Mouse (Mus musculus): Measurements from ENCODE around the gene G3bp1. TPM values are rescaled to one million over a fixed set of nuclear protein-coding genes. Genes with fewer than 3 reads are reported as not detected.
A peak's percentile ranks its signal among the peaks of the same experiment; 100 is the strongest.

G3bp1 gene
- polyA plus RNA-seq, 1 experiment from 2014 or later: 96.9 TPM

DNA sequence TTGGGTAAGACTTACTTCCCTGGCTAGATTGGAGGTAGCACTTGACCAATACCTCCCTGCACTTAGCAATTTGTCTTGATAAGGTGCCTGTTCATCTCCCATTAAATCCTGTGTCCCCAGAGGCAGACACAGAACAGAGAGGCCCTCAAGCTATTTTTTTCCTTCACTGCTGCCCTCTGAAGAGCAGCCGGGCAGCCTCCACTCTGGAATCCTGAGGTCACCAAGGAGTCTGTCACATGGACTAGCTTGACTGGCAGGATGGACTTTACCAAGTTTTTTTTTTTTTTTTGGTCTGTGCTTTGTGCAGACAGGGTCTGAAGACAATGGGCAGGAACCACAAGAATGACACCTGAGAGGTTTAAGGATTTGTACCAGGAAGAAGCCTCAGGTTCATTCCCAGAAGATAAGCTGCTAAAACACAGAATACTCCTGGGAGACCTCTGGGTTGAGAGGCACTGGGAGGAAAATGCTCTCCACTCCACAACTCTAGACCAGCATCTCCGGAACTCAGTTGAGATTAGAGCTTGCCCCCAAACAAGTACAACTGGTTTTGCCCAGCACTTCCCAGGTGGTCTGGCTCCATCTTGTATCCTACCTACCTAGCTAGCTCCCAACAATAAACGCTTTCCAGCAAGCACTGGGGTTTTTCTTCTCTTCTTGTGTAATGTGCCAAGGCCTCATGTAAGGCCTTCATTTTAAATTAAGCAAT lies 9.5 kb upstream of the G3bp1 start:
- no peak for ATAC-seq (ENCODE audit: low read depth)
- peak overlapping the region; percentile 64 for H3K9ac ChIP-seq (replicated peaks; ENCODE audit: low read depth, low read length)
- H3K36me3 ChIP-seq (ENCODE audit: control insufficient read depth, insufficient read depth, low read length): no peaks in the 10 kb centered on the region
- H3K4me1 ChIP-seq (ENCODE audit: control insufficient read depth, insufficient read depth, low read length): peaks cover 9% of the 10 kb centered on the region
- H3K27me3 ChIP-seq (ENCODE audit: control insufficient read depth, insufficient read depth, low read length): no peaks in the 10 kb centered on the region
- peak overlapping the region; percentile 92 for H3K4me2 ChIP-seq (ENCODE audit: low read depth, low read length)
- no peaks in the 10 kb centered on the region for H3K9me3 ChIP-seq (ENCODE audit: control insufficient read depth, low read length)
- no peak overlapping the region for H3K27ac ChIP-seq (ENCODE audit: low read depth, low read length)
- WGBS: 39% methylated on average over 3 of the region's 3 CpGs
- H3K4me3 ChIP-seq (ENCODE audit: low read depth, low read length): peak overlapping the region; percentile 73

DNA sequence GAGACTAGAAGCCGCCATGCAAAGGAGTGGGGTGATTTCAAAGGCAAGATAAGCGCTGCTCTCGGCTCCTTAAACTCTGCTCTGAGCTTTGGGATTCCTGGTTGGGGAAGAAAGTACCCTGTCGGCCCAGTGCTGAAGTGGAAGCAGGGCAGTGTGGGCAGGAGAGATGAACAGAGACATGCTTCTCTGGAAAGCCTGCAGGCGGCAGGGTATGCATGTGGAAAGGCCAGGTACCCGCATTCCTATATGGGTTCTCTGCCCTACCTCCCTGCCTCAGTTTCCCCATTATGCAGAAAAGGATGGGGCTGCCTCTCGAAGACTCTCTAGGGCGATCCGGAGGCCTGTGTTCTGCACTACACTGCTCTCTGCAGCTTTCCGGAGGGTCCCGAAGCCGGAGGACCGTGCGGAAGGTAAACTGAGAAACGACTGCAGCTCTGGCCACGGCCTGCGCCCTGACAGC lies 8.9 kb upstream of the G3bp1 start:
- no peaks in the 10 kb centered on the region for H3K36me3 ChIP-seq (ENCODE audit: control insufficient read depth, insufficient read depth, low read length)
- H3K27me3 ChIP-seq (ENCODE audit: control insufficient read depth, insufficient read depth, low read length): no peaks in the 10 kb centered on the region
- peak overlapping the region; percentile 64 for H3K9ac ChIP-seq (replicated peaks; ENCODE audit: low read depth, low read length)
- peak overlapping the region; percentile 73 for H3K4me3 ChIP-seq (ENCODE audit: low read depth, low read length)
- H3K27ac ChIP-seq (ENCODE audit: low read depth, low read length): no peak overlapping the region
- peak; percentile 75 for ATAC-seq (ENCODE audit: low read depth)
- peak overlapping the region; percentile 92 for H3K4me2 ChIP-seq (ENCODE audit: low read depth, low read length)
- 2% methylated on average over 17 of the region's 17 CpGs for WGBS
- H3K9me3 ChIP-seq (ENCODE audit: control insufficient read depth, low read length): no peaks in the 10 kb centered on the region
- H3K4me1 ChIP-seq (ENCODE audit: control insufficient read depth, insufficient read depth, low read length): peaks cover 9% of the 10 kb centered on the region

DNA sequence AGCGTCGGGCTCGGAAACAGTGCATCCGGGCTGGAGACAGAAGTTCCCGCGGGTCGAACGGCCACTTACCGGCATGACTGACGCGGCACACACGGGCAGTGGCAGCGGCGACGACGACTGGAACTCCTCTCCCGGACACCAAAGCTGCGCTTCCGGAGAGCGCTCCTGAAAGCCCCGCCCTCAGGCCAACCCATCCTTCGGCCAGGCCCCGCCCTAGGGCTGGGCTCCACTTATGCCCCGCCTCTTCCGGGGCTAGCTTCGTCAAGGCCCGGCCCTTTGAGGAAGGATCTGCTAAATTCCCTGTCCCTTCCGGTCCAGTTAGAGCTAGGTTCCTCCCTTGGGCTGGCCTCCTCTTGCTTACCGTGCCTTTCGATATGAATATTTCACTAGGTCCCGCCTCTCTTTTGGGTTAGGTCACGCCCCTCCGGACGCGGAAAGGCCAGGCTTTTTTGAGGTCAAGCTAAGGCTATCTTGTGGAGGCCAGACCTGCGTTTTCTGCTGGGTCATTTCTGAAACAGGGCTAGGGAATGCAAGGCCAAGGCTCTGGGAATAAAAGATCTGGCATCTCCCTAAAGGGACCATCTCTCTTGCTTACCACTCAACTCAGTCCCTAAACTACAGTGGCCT lies 8.4 kb upstream of the G3bp1 start, which contains the start of gene Atox1:
Gene Atox1 (minus strand): TSS at position 221 of the 627 bp plus-strand sequence.
- H3K9me3 ChIP-seq (ENCODE audit: control insufficient read depth, low read length): no peaks in the 10 kb centered on the region
- peak within 1 kb of the TSS; percentile 40; the same call in 1 of the 2 replicates for H3K27ac ChIP-seq (ENCODE audit: low read depth, low read length)
- ATAC-seq (ENCODE audit: low read depth): peak; percentile 97
- peak within 1 kb of the TSS; percentile 73 for H3K4me3 ChIP-seq (ENCODE audit: low read depth, low read length)
- no peaks in the 10 kb centered on the region for H3K27me3 ChIP-seq (ENCODE audit: control insufficient read depth, insufficient read depth, low read length)
- under 1% methylated on average over 36 of the region's 36 CpGs for WGBS
- peak within 1 kb of the TSS; percentile 64 for H3K9ac ChIP-seq (replicated peaks; ENCODE audit: low read depth, low read length)
- peak within 1 kb of the TSS; percentile 92 for H3K4me2 ChIP-seq (ENCODE audit: low read depth, low read length)
- peaks cover 9% of the 10 kb centered on the region for H3K4me1 ChIP-seq (ENCODE audit: control insufficient read depth, insufficient read depth, low read length)
- no peaks in the 10 kb centered on the region for H3K36me3 ChIP-seq (ENCODE audit: control insufficient read depth, insufficient read depth, low read length)

DNA sequence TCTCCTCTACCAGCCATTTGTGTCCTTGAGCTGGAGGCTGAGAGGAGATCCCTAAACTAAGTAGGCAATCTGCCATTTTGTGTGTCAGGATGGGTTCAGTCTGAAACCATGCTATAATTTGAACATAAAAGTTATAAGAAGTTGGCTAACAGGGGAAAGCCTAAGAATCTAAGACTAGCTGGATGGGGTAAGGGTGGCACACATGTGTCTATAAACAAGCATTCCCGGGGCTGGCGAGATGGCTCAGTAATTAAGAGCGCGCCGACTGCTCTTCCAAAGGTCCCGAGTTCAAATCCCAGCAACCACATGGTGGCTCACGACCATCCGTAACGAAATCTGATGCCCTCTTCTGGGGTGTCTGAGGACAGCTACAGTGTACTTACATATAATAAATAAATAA lies 7.3 kb upstream of the G3bp1 start:
- Histone ChIP-seq H3K4me3 (ENCODE audit: low read depth, low read length) (no peak overlapping the region), H3K4me2 (ENCODE audit: low read depth, low read length) (no peak overlapping the region), H3K36me3 (ENCODE audit: control insufficient read depth, insufficient read depth, low read length) (no peaks in the 10 kb centered on the region), H3K4me1 (ENCODE audit: control insufficient read depth, insufficient read depth, low read length) (peaks cover 9% of the 10 kb centered on the region), H3K27ac (ENCODE audit: low read depth, low read length) (no peak overlapping the region), H3K9ac (replicated peaks; ENCODE audit: low read depth, low read length) (no peak overlapping the region), H3K27me3 (ENCODE audit: control insufficient read depth, insufficient read depth, low read length) (no peaks in the 10 kb centered on the region), H3K9me3 (ENCODE audit: control insufficient read depth, low read length) (no peaks in the 10 kb centered on the region)
- WGBS: 97% methylated on average over 9 of the region's 9 CpGs
- no peak for ATAC-seq (ENCODE audit: low read depth)

DNA sequence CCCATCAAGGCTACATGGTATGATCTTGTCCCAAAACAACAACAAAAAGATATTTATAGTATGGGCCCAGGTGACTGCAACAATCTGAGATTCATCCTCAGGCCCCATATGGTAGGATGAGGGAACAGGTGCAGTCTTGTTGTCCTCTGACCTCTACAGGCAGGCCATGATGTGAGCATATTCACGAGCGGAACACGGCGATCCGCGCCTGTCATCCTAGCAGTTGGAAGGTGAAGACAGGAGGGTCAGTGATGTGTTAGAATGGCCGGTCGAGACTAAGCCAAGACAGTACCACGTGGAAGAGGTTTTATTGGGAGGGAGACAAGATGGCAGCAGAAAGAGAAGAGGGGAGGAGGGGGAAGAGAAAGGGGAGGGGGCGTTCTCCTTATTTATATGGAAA lies 4.8 kb upstream of the G3bp1 start:
- Histone ChIP-seq H3K36me3 (ENCODE audit: control insufficient read depth, insufficient read depth, low read length) (no peaks in the 10 kb centered on the region), H3K27ac (ENCODE audit: low read depth, low read length) (no peak overlapping the region), H3K4me3 (ENCODE audit: low read depth, low read length) (no peak overlapping the region), H3K9ac (replicated peaks; ENCODE audit: low read depth, low read length) (no peak overlapping the region), H3K4me1 (ENCODE audit: control insufficient read depth, insufficient read depth, low read length) (peaks cover 9% of the 10 kb centered on the region), H3K4me2 (ENCODE audit: low read depth, low read length) (no peak overlapping the region), H3K27me3 (ENCODE audit: control insufficient read depth, insufficient read depth, low read length) (no peaks in the 10 kb centered on the region), H3K9me3 (ENCODE audit: control insufficient read depth, low read length) (no peaks in the 10 kb centered on the region)
- ATAC-seq (ENCODE audit: low read depth): no peak
- 84% methylated on average over 10 of the region's 10 CpGs for WGBS

DNA sequence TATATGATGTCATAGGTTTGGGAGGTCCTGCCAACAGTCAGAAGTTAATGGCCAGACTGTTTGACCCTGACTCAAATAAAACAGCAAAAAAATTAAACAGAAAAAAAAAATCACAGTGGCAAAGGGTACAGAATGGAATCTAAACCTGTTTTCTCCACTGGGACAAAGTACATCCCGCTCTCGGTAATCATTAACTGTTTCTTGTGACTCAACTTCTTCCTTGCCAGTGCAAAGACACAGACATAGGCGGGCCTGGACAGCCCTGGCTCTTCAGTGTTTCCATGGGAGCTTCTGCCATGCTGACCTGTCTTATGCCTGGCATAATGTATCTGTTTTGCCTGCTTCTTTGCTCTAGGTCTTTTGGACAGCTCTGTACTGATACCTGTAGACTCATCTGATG lies 4.3 kb upstream of the G3bp1 start:
- peaks cover 5% of the 10 kb centered on the region for H3K4me1 ChIP-seq (ENCODE audit: control insufficient read depth, insufficient read depth, low read length)
- no peak overlapping the region for H3K27ac ChIP-seq (ENCODE audit: low read depth, low read length)
- WGBS: 86% methylated on average over 3 of the region's 3 CpGs
- H3K4me3 ChIP-seq (ENCODE audit: low read depth, low read length): no peak overlapping the region
- no peaks in the 10 kb centered on the region for H3K9me3 ChIP-seq (ENCODE audit: control insufficient read depth, low read length)
- no peaks in the 10 kb centered on the region for H3K36me3 ChIP-seq (ENCODE audit: control insufficient read depth, insufficient read depth, low read length)
- ATAC-seq (ENCODE audit: low read depth): no peak
- H3K27me3 ChIP-seq (ENCODE audit: control insufficient read depth, insufficient read depth, low read length): no peaks in the 10 kb centered on the region
- H3K9ac ChIP-seq (replicated peaks; ENCODE audit: low read depth, low read length): no peak overlapping the region
- H3K4me2 ChIP-seq (ENCODE audit: low read depth, low read length): no peak overlapping the region

DNA sequence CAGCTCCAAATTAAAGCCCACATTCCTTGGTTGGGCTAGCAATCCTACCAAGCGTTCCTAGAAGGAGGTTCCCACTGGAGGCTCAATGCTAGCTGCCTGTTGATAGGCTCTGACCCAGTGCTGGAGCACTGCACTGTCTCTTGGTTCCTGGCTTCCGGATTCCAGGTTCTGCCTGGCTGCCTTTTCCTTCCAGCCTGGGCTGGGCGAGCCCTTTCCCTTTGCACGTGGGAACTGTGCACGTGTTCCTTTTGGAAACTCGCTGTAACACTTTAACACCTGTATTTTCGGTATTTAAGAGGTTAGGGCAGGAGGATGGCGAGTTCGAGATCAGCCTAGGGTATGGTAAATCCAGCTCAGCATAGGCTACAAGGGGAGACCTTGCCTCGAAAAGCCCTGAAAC lies 1.5 kb upstream of the G3bp1 start:
- Histone ChIP-seq H3K4me2 (ENCODE audit: low read depth, low read length) (peak overlapping the region; percentile 70), H3K4me1 (ENCODE audit: control insufficient read depth, insufficient read depth, low read length) (peaks cover 12% of the 10 kb centered on the region), H3K4me3 (ENCODE audit: low read depth, low read length) (no peak overlapping the region), H3K9me3 (ENCODE audit: control insufficient read depth, low read length) (no peaks in the 10 kb centered on the region), H3K9ac (replicated peaks; ENCODE audit: low read depth, low read length) (no peak overlapping the region), H3K36me3 (ENCODE audit: control insufficient read depth, insufficient read depth, low read length) (no peaks in the 10 kb centered on the region), H3K27me3 (ENCODE audit: control insufficient read depth, insufficient read depth, low read length) (no peaks in the 10 kb centered on the region), H3K27ac (ENCODE audit: low read depth, low read length) (no peak overlapping the region)
- WGBS: 74% methylated on average over 10 of the region's 10 CpGs
- ATAC-seq (ENCODE audit: low read depth): no peak

DNA sequence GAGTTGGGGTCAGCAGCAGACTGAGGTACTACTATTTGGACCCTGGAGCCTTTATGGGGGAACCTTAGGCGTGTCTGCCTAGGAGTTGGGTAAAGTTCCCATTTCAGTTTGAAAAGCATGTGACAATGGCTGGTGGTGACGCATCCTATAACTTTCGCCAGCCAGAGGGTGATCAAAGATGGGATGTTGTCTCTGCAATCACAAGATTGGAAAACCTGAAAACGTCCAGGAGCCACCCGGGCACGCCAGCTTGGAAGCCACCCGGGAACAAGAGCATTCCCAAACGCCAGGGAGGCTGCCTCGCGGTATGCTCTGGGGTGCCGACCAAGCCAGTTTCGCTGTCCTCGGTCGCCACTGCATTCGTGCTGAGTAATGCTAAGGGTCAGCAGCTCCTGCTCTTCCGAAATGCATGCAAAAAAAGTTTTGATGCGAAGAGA lies 856 bp upstream of the G3bp1 start:
- no peak for ATAC-seq (ENCODE audit: low read depth)
- peak overlapping the region; percentile 91 for H3K4me3 ChIP-seq (ENCODE audit: low read depth, low read length)
- peak overlapping the region; percentile 50 for H3K9ac ChIP-seq (replicated peaks; ENCODE audit: low read depth, low read length)
- peak overlapping the region; percentile 81 for H3K27ac ChIP-seq (ENCODE audit: low read depth, low read length)
- H3K9me3 ChIP-seq (ENCODE audit: control insufficient read depth, low read length): no peaks in the 10 kb centered on the region
- H3K4me2 ChIP-seq (ENCODE audit: low read depth, low read length): peak overlapping the region; percentile 70
- peaks cover 12% of the 10 kb centered on the region for H3K4me1 ChIP-seq (ENCODE audit: control insufficient read depth, insufficient read depth, low read length)
- H3K36me3 ChIP-seq (ENCODE audit: control insufficient read depth, insufficient read depth, low read length): no peaks in the 10 kb centered on the region
- WGBS: 3% methylated on average over 17 of the region's 17 CpGs
- no peaks in the 10 kb centered on the region for H3K27me3 ChIP-seq (ENCODE audit: control insufficient read depth, insufficient read depth, low read length)
